29 mouse cellular contexts compared by ENCODE assay signal in genomic region chr17:34006570-34006969, GRCm38 (mm10).
"Had no signal": no experiment of that assay in that cellular context is flagged by ENCODE, and none has a peak within 500 bp of the region (broad histone marks: within the 10 kb centered on the region; RNA-seq: fewer than 3 reads in every experiment).

No protein-coding gene starts in this region.

- H3K9ac ChIP-seq: limb, embryonic 12.5 days; limb, embryonic 13.5 days; limb, embryonic 15.5 days; liver, embryonic 12.5 days; liver, embryonic 13.5 days; liver, embryonic 14.5 days; liver, embryonic 15.5 days; liver, postnatal 0 days; lung, embryonic 14.5 days; lung, embryonic 15.5 days; midbrain, embryonic 12.5 days; midbrain, embryonic 13.5 days; midbrain, embryonic 15.5 days had no signal

- H3K36me3 ChIP-seq: limb, embryonic 10.5 days; limb, embryonic 12.5 days; limb, embryonic 13.5 days; limb, embryonic 15.5 days; liver, embryonic 12.5 days; liver, embryonic 13.5 days; liver, embryonic 15.5 days; lung, embryonic 15.5 days; midbrain, embryonic 12.5 days; midbrain, embryonic 13.5 days; midbrain, embryonic 15.5 days had no signal

- H3K9me3 ChIP-seq: limb, embryonic 10.5 days; limb, embryonic 12.5 days; limb, embryonic 13.5 days; limb, embryonic 15.5 days; liver, embryonic 12.5 days; liver, embryonic 13.5 days; liver, embryonic 15.5 days; lung, embryonic 15.5 days; midbrain, embryonic 12.5 days; midbrain, embryonic 13.5 days; midbrain, embryonic 15.5 days had no signal

- H3K4me2 ChIP-seq: limb, embryonic 12.5 days; limb, embryonic 13.5 days; limb, embryonic 15.5 days; liver, embryonic 11.5 days; liver, embryonic 12.5 days; liver, embryonic 13.5 days; liver, embryonic 15.5 days; lung, embryonic 14.5 days; lung, embryonic 15.5 days; midbrain, embryonic 12.5 days; midbrain, embryonic 13.5 days; midbrain, embryonic 15.5 days had no signal

- ATAC-seq: liver, embryonic 12.5 days; liver, postnatal 0 days; lung, postnatal 0 days; midbrain, embryonic 13.5 days; midbrain, embryonic 15.5 days; midbrain, embryonic 16.5 days had no signal

- H3K27ac ChIP-seq: left cerebral cortex, adult 2 months; limb, embryonic 10.5 days; limb, embryonic 12.5 days; limb, embryonic 13.5 days; limb, embryonic 15.5 days; liver, embryonic 12.5 days; liver, embryonic 13.5 days; liver, embryonic 14.5 days; liver, embryonic 15.5 days; lung, embryonic 15.5 days; macrophage; midbrain, embryonic 12.5 days; midbrain, embryonic 13.5 days; midbrain, embryonic 15.5 days had no signal

- DNase-seq: left cerebral cortex, postnatal 4 days; liver; liver, embryonic 13.5 days; liver, postnatal 0 days; lung, adult 18-20 months; lung, adult 2 months; lung, embryonic 14.5 days; lung, postnatal 10 days; lung, postnatal 14 days; lung, postnatal 36 days; lung, postnatal 4 days; midbrain, embryonic 14.5 days had no signal

- H3K4me3 ChIP-seq: left cerebral cortex, adult 2 months; limb, embryonic 10.5 days; limb, embryonic 12.5 days; limb, embryonic 13.5 days; limb, embryonic 15.5 days; liver, embryonic 12.5 days; liver, embryonic 13.5 days; liver, embryonic 15.5 days; lung, embryonic 15.5 days; megakaryocyte, embryonic 14.5 days; midbrain, embryonic 12.5 days; midbrain, embryonic 13.5 days; midbrain, embryonic 15.5 days had no signal

- H3K4me1 ChIP-seq: limb, embryonic 10.5 days; limb, embryonic 12.5 days; limb, embryonic 13.5 days; limb, embryonic 15.5 days; liver, embryonic 12.5 days; liver, embryonic 13.5 days; liver, embryonic 15.5 days; lung, embryonic 15.5 days; midbrain, embryonic 12.5 days; midbrain, embryonic 13.5 days; midbrain, embryonic 15.5 days had no signal
